Mouse (Mus musculus): ENCODE data around the gene Cyp21a1.
"Not testable (repeated sequence)": the region's sequence is repeated elsewhere in the genome, so short reads cannot be mapped to it uniquely, and the experiment has no call there.

The Cyp21a1 gene

DNA sequence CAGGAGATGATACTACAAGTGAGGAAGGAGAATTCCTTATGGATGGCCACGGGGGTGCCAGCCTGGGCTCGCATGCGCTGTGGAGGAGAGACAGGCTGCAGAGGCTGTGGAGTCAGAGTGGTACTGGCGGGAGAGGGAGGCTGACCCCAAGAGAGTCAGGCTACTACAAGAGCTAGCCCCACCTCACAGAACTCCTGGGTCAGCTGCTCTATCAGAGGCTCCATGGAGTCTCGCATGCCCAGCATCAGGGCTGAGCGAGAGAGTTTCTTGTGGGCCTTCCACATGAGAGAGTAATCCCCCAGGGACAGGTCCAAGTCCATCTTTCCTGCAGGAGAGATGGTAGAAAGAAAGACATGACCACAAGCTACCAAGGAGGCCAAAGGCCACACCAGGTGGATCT is 994 bp downstream of the Cyp21a1 start:
- DNase-seq: not testable (repeated sequence)

DNA sequence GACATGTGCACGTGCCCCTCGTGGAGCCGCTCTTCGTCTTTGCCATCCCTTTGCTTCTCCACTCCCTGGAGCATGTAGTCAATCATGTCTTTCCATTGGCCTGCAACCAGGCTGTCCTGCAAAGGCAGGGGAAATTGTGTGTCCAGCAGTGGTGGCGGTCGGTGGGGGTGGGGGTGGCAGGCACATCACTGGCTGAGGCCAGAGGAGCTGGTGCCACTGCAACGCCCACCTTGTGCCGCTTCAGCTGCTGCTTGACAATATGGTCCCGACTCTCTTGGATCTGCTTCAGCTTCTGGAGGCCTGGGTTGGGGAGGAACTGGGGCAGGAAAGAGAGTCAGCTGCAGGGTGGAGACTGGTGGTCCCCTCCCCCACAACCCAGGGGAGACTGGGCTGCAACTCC is 1.6 kb downstream of the Cyp21a1 start:
- not testable (repeated sequence) for DNase-seq

DNA sequence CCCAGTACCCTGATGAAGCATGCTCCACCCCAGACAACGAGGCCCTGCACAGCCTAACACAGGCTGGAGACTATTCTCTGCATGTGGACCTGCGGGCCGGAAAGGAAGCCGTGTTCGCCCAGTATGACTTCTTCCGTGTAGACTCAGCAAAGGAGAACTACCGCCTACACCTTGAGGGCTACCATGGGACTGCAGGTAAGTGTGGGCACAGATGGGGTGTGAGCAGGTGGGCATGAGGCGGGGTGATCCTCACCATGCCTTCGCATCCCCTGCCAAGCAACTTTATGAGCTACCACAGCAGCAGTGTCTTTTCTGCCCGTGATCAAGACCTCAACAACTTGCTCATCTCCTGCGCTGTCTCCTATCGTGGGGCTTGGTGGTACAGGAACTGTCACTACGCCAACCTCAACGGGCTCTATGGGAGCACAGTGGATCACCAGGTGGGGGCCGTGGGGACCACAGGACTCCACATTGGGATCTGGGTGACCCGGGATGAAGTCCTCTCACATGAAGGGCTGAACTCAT is 3.5 kb downstream of the Cyp21a1 start:
- DNase-seq: not testable (repeated sequence)

DNA sequence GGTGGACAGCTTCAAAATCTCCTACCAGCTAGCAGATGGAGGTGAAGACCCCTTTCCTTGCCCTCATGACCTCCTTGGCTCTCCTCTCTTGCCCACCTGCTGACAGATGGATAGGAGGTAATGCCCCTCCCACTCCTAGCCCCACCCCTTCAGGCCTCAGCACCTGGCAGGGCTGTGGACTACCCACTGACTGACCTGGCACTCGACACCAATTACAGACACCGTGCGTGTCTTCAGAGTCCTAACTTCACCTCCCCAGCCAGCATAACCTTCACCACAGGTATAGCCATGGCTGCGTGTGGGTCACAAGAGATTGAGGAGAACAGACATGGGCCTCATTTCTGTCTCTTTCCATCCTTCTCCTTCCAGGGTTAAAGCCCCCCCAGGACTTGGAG is 4.8 kb downstream of the Cyp21a1 start:
- DNase-seq: no peak

DNA sequence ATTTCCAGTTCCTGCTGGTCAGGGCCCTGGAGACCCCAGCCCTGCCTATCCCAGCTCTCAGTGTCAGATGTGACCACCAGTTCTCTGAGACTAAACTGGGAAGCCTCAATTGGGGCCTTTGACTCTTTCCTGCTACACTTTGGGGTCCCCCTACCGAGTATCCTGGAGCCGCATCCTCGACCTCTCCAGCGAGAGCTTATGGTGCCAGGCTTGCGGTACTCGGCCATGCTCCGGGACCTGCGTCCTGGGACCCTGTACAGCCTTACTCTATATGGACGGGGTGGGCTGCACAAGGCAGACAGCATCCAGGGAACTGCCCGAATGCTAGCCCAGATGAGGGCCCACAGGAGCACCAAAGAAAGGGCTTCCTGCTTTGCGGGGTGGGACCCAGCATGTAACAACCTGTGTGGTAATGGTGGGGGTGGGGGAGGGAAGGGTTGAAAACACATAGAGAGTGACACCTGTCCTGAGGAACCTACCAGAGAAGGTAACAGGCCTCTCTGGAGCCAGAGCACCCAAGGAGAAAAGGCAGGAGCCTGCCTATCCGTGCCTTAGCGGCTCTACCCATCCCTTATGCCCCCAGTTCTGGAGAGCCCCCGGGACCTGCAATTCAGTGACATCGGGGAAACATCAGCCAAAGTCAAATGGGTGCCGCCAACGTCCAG is 5.4 kb downstream of the Cyp21a1 start:
- no peak for DNase-seq

DNA sequence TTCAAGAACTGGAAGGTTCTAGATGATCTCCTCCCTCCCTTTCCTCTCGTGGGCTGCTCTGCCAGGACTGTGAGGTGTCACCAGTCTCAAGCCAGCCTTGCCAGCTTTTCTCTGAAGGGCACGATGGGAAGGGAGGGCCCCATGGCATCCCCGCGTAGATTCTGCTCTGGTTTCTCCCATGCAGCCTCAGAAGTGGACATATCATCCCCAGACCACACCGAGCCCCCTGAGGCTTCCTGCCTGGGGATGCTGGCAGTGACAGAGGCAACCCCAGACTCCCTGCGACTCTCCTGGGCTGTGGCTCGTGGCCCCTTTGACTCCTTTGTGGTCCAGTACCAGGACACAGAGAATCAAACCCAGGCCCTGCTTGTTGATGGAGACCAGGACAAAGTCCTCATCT is 6.3 kb downstream of the Cyp21a1 start:
- DNase-seq: not testable (repeated sequence)

DNA sequence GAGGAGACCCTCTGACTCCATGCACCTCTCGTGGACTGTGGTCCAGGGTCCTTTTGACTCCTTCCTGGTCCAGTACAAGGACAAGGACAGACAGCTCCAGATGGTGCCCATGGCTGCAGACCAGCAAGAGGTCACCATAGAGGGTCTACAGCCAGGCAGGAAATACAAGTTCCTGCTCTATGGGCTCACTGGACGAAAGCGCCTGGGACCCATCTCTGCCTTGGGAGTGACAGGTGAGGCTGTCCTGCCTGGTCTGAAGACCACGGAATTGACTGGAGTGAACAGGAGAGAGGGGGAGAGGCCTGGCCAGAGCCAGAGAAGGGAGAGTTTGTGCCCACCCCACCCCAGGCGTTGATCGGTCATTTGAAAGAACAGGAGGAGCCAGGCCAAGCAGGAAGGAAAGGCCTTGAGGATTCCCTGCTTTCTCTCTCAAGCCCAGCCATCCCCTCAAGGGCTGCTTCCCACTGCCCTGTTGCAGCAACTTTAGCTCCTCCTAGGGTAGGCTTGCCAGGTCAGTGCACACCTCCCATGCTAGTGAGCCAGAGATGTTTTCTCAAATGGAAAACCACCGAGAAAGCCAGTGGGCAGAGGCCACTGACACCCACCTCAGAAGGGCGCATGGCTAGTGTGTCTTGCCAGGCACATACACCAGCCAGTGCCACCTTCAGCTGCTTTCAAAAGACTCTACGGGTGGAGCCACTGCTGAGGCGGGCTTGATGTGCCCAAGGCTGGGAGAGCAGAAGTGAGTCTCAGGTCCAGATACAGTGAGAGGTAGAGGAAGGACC is 7.0 kb downstream of the Cyp21a1 start:
- not testable (repeated sequence) for DNase-seq

DNA sequence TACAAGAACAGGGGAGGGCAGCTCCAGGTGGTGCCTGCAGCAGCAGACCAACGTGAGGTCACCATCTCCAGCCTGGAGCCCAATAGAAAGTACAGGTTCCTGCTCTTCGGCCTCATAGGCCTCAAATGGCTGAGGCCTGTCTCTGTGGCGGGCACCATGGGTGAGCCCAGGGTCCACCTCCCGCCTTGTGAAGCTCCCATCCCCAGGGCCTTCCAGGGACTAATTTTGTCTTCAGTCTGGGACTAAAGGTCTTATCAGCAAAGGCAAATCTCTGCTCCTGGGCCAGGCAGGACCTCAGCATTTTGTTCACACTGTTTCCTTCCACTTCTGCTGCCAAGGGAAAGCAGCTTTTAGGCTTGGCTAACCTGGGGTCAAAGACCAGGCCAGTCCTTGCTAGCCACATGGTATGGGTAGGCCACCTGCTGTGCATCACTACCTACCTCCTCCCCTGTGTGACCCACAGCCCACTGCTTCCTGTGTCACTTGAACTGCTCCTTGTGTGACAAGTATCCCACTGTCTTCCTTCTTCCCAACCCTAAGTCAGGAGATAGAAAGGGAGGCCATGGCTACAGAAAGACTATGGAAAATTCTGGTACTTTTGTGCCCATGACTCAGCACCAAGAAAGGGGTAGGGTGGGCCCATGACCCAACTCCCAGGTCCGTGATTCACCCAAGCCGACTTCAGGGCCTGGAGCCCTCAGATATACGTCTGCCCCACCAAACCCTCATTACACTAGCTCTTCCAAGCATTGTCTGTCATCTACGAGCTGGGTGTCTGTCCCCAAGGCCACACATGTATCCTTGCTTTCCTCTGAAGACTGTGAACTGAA is 7.8 kb downstream of the Cyp21a1 start:
- DNase-seq: no peak

DNA sequence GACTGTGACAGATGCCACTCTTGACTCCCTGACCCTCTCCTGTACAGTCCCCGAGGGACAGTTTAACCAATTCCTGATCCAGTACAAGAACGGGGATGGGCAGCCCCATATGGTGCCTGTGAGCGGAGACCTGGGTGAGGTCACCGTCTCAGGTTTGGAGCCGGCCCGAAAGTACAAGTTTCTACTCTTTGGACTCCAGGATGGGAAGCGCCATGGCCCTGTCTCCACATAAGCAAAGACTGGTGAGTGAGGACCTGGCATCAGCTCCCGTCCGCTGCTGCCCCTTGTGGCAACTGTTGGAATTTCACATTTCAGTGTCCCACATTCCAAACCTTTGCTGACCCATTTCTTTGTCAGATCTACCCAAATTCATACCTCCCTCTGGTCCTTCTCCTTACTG is 8.7 kb downstream of the Cyp21a1 start:
- peak; percentile 66 for DNase-seq

DNA sequence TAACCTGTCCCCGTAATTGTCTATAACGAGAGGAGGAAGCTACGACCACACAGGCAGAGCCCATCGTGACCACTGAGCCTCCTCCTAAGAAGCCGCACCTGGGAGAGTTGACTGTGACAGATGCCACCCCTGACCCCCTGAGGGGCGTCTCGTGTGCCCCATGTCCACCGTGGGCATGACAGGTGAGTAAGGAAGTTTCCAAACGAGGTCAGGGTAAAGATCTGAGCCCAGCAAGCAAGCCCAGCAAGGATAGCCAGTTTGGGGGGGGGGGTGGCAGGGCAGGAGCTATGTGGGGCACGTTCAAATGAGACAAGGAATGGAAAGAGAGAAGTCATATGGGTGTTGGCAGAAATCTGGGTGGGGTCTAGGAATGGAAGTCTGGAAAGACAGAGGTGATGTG is 9.3 kb downstream of the Cyp21a1 start:
- DNase-seq: no peak

DNA sequence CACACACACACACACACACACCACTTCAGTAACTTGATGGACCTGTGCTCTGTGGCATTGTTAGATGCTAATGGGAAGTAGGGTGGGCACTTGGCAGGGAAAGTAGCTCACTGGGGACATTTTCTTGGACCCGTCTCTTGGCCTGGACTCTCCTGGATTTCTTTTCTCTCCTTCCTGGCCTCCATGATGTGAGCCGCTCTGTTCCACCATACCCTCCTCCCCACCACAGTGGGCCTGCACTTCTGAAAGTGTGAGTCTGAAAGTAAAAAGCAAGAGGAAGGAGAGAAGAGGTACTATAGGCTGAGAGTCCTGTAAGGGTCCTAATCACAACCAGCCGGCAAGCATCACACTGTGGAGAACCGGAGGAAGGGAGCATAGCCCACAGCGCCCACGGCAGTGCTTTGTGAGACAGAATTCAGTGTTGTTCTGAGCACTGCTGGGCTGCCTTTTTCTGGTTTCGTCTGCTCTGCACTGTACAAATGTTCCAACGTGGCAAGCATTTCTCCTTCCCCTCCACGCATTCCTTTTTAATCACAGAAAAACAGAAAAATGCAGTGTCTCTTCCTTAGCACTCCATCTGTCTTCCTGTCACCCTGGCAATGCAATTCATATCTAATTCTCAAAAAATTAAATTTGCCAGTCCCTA is 26.6 kb downstream of the Cyp21a1 start:
- peak; percentile 19 for DNase-seq

DNA sequence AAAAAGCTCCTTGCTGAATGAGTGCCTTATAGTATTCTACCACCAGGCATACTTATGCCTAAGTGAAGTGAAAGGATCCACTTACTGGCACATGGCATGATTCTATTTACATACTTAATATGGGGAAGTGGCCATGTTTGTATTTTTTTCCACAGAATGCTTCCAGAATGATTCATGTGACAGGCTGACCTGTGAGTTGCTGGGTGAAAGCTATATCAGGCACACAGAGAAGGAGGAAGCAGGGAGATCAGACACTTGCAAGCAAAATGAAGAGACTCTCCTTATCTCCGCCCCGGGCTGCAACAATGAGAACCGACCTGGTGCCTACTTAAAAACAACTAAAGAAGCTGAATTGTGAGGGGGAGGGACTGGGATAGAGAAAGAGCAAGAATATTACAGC is 42.9 kb downstream of the Cyp21a1 start:
- DNase-seq: no peak
